Mouse (Mus musculus) spleen, embryonic (tissue): ENCODE measurements around the gene Csrnp3.

Source experiments
- CTCF ChIA-PET: fragments of 350-600 bp; sonication (Branson Sonifier 250); formaldehyde crosslinking; loops from one replicate; lab custom pipeline; 2022; lab: Charles Lee

Gene Csrnp3

DNA sequence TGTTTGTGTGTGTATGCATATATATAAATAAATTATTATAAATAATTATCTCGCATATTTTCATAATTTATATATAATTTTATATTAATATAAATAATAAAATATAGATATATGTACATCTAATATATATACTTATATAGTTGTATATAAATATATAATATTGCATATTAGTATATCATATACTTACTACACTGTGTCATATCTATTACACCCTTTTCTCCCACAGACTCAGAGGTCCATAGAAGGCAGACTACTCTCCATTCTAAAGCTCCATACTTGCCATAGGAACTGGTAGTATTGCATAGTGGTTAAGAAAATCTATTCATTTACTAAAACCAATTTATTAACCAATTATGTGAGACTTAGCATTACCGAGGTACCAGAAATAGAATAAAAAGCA is 164.1 kb downstream of the Csrnp3 start:
- CTCF ChIA-PET, result no interaction called here

DNA sequence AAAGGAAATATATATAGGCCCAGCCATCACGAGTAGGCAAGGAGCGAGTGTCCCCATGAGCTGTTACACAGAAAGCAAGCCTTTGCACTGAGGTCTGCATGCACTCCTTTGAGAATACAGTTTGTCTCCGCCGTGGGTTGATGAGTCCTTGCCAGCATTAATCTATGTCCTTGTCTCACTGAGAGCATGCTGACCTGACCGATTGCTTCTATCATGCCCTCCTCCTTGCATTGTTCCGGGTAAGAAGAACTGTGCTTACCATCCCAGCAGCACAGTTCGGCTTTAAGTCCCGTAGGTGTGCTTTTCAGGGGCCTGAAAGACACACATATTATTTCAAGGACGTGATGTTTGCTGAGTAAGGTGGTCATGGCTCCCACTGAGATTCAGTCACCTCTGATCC is 173.1 kb downstream of the Csrnp3 start:
- CTCF ChIA-PET, result no interaction called here

DNA sequence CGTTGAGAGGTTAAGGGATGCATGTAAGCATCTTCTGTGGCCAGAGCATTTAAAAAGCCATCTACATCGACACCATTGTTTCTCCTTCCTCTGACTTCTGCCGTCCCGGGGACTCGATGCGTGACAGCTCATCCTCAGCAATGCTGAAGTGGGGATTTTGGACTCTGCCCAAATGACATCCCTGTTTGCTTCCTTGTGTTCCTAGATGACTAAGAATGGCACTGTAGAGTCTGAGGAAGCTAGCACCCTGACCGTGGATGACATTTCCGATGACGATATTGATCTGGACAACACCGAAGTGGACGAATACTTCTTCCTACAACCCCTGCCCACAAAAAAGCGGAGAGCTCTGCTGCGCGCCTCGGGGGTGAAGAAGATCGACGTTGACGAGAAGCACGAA is 173.7 kb downstream of the Csrnp3 start:
- CTCF ChIA-PET, result no interaction called here

DNA sequence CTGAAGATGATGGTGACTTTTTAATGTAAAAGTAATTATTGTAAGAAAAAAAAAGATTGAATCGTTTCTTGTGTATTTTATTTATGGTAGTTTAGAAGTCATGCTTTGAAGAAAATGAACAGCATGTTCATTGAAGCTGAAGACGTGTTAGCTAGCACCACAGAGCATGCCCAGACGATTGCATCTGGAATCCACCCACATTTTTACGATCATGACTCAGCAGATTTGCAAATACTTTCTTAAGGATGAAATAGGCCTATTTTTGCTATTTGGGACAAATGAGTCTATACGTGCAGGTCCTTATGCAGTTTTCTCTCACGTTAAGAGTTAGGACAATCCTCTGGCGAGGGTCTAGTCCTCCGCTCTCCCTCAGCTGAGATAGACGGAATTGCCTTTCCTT is 177.9 kb downstream of the Csrnp3 start:
- CTCF ChIA-PET, result no interaction called here

DNA sequence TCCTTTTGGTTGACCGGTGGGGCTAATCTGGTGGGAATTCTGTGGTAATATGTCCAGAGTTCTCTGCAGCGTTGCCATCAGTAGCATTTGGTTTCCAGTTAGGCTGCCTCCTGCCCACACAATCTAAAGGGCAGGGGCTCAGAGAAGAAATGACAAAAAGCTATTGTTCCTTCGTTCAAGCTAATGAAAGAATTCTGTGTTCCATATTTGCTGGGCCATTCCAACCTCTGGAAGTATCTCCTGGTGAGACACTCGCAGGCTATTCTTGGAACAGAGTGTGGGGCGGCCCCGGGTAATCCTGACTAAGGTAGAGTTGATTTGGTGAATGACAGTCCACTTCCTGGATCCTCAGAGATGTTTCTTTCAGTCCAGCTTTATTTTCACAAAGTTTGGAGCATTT is 179.3 kb downstream of the Csrnp3 start:
- CTCF ChIA-PET, result no interaction called here

DNA sequence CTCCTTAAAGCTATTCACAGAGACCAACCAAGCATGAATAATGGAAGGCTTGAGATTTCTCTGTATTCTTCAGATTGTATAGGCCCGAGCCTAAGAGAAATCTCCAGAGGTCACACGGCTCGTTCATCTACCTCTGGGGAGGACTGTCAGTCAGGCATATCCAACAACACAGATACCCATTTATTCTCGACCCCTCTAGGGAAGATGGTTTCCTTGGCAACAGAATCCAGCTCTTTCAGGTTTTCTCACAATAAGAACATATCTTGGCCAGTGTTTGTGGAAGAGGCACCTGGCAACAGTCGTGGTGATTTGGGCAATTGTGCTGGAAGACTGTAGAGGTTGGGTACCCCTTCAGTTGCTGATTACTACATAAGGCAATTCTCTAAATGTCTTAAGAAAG is 183.2 kb downstream of the Csrnp3 start:
- CTCF ChIA-PET, result no interaction called here

- CTCF ChIA-PET, result no interaction called here
Measured at GRCm38 (mm10) chr2:66034907-66035679, 189.5 kb downstream of the Csrnp3 start.

DNA sequence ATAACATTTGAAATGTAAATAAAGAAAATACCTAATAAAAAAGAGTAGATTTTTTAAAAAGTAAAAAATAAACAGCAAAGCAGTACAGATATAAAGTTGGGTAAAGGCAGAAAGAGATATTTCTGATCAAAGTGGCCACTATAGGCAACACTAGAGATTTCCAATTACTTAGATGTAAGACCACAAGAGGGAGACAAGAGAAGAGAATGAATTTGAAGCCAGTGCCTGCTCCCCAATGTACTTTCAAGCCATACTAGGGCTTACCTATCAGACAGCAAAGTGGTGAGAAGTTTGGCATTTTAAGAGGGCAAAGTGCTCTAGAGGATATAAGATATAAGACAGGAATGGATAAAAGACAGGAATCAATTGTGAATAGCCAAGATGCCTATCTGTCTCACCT is 195.0 kb downstream of the Csrnp3 start:
- CTCF ChIA-PET, result no interaction called here

DNA sequence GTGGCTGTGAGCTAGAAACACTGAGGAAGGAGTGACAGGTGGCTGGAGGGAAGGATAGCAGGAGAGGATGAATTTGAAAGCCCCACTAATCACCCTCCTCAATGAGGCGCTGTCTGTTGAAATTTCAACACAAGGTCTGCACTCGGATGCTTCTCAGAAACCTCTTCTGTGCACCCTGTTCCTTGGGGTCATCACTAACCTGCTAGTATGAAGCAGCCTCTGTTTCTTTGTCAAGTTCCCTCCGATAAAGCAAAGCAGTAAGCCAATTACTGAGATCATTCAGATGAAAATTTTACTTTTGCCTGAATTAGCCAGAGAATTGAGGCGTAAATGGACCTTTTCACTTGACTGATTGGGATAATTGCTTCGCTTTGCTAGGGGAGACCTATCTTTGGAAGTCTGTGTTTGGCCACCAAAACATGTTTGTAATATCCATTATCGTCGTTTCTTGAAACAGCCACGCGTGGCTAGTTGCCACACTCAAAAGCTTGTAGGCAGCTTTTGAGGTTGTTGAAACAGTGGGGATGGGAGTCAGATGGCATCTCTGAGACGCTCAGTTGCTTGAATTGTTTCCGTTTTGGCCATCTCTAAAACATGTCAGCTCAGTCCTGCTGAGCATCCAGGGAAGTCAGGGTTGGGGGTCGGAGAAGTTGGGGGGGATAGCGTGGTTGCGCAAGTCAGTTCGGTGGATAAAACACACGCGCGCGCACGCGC is 195.8 kb downstream of the Csrnp3 start:
- CTCF ChIA-PET, result no interaction called here

DNA sequence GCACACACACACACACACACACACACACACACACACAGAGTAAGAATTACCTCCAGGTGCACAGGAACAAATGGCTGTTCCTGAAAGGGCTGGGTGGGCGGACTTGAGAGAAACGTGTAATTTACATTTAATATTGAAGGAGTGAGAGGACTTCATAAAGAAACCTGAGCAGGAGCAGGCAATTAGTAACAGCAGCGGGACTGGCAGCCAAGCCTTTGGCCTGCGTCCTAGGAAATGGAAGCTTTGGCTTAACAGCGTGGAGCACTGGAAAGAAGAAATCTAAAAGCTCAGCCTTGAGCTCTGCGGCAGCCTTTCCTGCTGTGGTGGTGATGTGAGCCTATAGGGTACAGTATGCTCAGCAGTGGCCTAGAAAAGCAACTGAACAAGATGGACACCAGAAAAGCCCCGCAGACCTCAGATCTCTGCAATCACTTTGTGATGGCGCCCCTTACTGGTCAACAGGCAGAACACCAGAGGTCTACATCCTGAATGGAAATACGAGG is 196.4 kb downstream of the Csrnp3 start:
- CTCF ChIA-PET, result no interaction called here

DNA sequence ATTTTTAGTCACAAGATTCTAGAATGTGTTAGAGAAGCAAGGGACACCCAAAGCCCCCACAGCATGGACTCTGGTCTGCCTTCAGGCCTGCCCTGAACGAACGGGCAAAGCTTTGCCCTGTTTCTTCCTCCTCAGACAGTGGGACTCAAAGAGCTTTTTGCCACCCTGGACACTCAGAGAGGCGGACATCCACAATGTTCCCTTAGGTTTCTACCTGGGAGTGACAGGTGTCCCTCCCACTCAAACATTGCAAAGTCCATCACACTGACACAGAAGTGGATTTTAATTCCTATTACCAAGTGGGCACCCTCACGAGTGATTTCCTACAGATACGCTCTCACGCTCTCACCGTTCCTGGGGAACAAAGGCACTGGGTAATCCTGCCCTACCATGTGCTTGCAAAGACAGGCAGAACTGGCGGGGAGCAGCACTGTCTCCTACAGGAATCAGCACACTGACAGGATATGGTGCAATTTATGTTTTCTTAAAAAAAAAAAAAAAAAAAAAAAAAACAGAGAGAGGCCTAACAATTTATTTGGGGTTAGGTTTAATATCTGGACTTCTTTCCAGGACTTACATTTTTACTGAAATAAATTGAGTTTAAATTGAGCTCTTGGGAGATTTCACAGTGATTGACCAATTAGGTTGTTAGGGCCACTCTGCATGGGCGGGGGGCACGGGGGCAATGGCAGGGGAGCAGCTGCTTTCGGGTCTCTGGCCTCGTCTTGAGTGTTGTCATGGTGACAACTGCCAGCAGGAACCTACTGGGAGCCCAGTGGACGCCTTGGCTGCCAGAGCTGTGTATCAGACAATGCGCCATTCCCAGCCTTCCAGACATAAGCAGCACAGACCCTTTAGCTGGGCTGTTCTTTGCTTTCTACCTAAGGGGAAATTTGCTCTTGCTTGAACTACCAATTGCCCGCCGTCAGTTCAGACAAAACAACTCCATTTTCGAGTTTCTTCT is 198.2 kb downstream of the Csrnp3 start:
- CTCF ChIA-PET, result interaction anchor here (0.7 kb wide), 1 partner anchor 19 kb away, joined by 3 read pairs; no protein-coding TSS in a partner anchor

- CTCF ChIA-PET, result no interaction called here
Measured at GRCm38 (mm10) chr2:66044405-66045089, 199.0 kb downstream of the Csrnp3 start.

- CTCF ChIA-PET, result no interaction called here
Measured at GRCm38 (mm10) chr2:66063291-66063690, 217.7 kb downstream of the Csrnp3 start.

DNA sequence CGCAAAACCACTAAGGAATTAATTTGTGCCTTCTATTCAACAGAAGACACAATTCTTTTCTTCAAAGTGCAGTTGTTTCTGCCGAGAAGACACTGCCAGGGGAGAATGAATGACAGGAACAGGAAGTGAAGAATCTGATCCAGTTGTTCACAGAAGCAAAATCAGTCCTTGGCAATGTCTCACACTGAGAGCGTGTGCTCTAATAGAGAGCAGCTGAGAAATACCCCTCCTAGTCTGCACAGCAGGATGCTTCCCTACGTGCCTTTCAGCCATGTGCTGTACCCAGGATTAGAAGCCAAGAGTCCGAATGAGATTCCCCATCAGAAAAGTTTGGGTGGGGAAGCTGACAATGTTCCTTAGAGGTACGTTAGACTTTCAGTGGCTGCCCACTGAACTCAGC is 223.9 kb downstream of the Csrnp3 start:
- CTCF ChIA-PET, result no interaction called here

GRCm38 (mm10) chr2:66080731-66081130 is 235.2 kb downstream of the Csrnp3 start:
- CTCF ChIA-PET, result no interaction called here
